Mouse (Mus musculus) central nervous system, embryonic 18 days (tissue): Measurements from ENCODE around the gene Oxct2b. TPM values are rescaled to one million over a fixed set of nuclear protein-coding genes. Genes with fewer than 3 reads are reported as not detected.

Experiments used
- polyA plus RNA-seq: library from polyadenylated mRNA; depleted of rRNA; stranded (reverse); fragments of >200 nt; gene quantifications from 2 replicates; pipeline ENCODE4 v1.2.3, GENCODE M21; 2012; rRNA removed

Oxct2b gene
- 0.75 and 0.82 TPM in 2 replicates for polyA plus RNA-seq

DNA sequence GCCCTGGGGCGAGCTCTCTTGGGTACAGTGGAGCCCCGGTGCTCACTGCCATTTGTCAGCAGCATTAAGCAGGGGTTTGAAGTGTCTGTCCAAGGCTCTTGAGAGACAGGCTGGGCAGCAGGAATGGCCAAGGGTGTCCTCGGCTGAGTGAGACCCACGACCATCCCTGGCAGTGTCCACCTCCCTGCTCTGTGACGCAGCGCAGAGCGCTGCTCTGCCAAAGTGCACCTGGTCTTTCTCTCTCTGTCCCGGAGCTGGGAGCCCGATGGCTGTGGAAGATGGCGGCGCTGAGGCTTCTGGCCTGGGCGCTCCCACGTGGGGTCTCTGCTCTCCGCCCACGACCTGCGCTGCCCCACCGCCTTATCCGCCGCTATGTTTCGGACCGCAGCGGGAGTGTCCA is at the start of gene Oxct2b:
Gene Oxct2b (plus strand): TSS at position 256 of the 400 bp plus-strand sequence.

GRCm38 (mm10) chr4:123104651-123105450 is 11.2 kb upstream of the Oxct2b start, which contains the start of gene Bmp8b:
Gene Bmp8b (plus strand): TSS chr4:123105165.

GRCm38 (mm10) chr4:123139513-123140154 is 23.6 kb downstream of the Oxct2b start, which contains the start of gene Ppie:
Gene Ppie (minus strand): TSS chr4:123139951.

Other genes with a start within 250 kb of the Oxct2b start
- 81.1 and 81.7 TPM in 2 replicates for gene Cap1, start 230.2 kb upstream of the Oxct2b start, polyA plus RNA-seq
- 39.8 and 42.5 TPM in 2 replicates for gene Mfsd2a, start 155.1 kb upstream of the Oxct2b start, polyA plus RNA-seq
- 64.2 and 66.0 TPM in 2 replicates for gene Mycl, start 120.6 kb upstream of the Oxct2b start, polyA plus RNA-seq
- 20.3 and 21.2 TPM in 2 replicates for gene Trit1, start 99.7 kb upstream of the Oxct2b start, polyA plus RNA-seq
- 1.1 and 1.2 TPM in 2 replicates for gene Bmp8b, start 11.1 kb upstream of the Oxct2b start, polyA plus RNA-seq
- gene Ppie, start 23.7 kb downstream of the Oxct2b start, polyA plus RNA-seq = 32.5 and 33.4 TPM in 2 replicates
- gene Hpcal4, start 67.0 kb downstream of the Oxct2b start, polyA plus RNA-seq = 39.1 and 40.6 TPM in 2 replicates
- 0.36 and 0.39 TPM in 2 replicates for gene Nt5c1a, start 85.2 kb downstream of the Oxct2b start, polyA plus RNA-seq
- gene Heyl, start 117.3 kb downstream of the Oxct2b start, polyA plus RNA-seq = 2.4 and 2.7 TPM in 2 replicates
- 61.8 and 64.0 TPM in 2 replicates for gene Pabpc4, start 146.1 kb downstream of the Oxct2b start, polyA plus RNA-seq
- 0.09 TPM in 1 of 2 replicates, not detected in the other for gene Oxct2a, start 207.4 kb downstream of the Oxct2b start, polyA plus RNA-seq
- gene Bmp8a, start 227.0 kb downstream of the Oxct2b start, polyA plus RNA-seq = 0.33 and 0.89 TPM in 2 replicates